Mouse (Mus musculus) neural tube, postnatal 0 days (tissue): ENCODE results near the gene Mpzl3. TPM values are rescaled to one million over a fixed set of nuclear protein-coding genes. Genes with fewer than 3 reads are reported as not detected.

ENCODE experiments used
- polyA plus RNA-seq: library from polyadenylated mRNA; unstranded; fragments of >200 nt; fragmentation: Nextera tagmentation; extraction: Ambion mirVana; gene quantifications from 2 replicates; pipeline ENCODE4 v1.2.1, GENCODE M21; 2015

Mpzl3 gene
- polyA plus RNA-seq: 1.2 and 1.3 TPM in 2 replicates

GRCm38 (mm10) chr9:45055082-45055713 lies at the start of gene Mpzl3:
Gene Mpzl3 (plus strand): TSS chr9:45055186.

GRCm38 (mm10) chr9:45009180-45010078 lies 45.6 kb upstream of the Mpzl3 start, which contains the start of gene Cd3e:
Gene Cd3e (minus strand): TSS chr9:45009627.

GRCm38 (mm10) chr9:45039499-45039898 lies 15.5 kb upstream of the Mpzl3 start, which contains the start of gene Mpzl2:
Gene Mpzl2 (plus strand): TSS chr9:45039799.

GRCm38 (mm10) chr9:45079011-45079410 lies 24.0 kb downstream of the Mpzl3 start, which contains the start of gene Jaml:
Gene Jaml (plus strand): TSS chr9:45079183.

GRCm38 (mm10) chr9:45117741-45118431 lies 62.9 kb downstream of the Mpzl3 start, which contains the start of gene Scn2b:
Gene Scn2b (plus strand): TSS chr9:45117782.

Other genes starting within 250 kb of the Mpzl3 start
- 19.6 and 21.4 TPM in 2 replicates for gene Kmt2a, start 173.9 kb upstream of the Mpzl3 start, polyA plus RNA-seq
- 999 and 1,059 TPM in 2 replicates for gene Atp5l, start 134.4 kb upstream of the Mpzl3 start, polyA plus RNA-seq
- 22.2 and 27.8 TPM in 2 replicates for gene Ube4a, start 89.6 kb upstream of the Mpzl3 start, polyA plus RNA-seq
- gene Cd3g, start 74.8 kb upstream of the Mpzl3 start, polyA plus RNA-seq: not detected in 2 replicates
- not detected in 2 replicates for gene Cd3d, start 73.4 kb upstream of the Mpzl3 start, polyA plus RNA-seq
- gene Cd3e, start 45.6 kb upstream of the Mpzl3 start, polyA plus RNA-seq: 0.21 TPM in 1 of 2 replicates, not detected in the other
- 1.9 and 4.5 TPM in 2 replicates for gene Mpzl2, start 15.4 kb upstream of the Mpzl3 start, polyA plus RNA-seq
- 0.34 and 0.39 TPM in 2 replicates for gene Jaml, start 24.0 kb downstream of the Mpzl3 start, polyA plus RNA-seq
- gene Scn2b, start 62.6 kb downstream of the Mpzl3 start, polyA plus RNA-seq: 13.2 and 14.0 TPM in 2 replicates
- 2.3 TPM in 2 replicates for gene Scn4b, start 83.2 kb downstream of the Mpzl3 start, polyA plus RNA-seq
- gene BC049352, start 126.8 kb downstream of the Mpzl3 start, polyA plus RNA-seq: not detected in 2 replicates
- gene Tmprss4, start 148.9 kb downstream of the Mpzl3 start, polyA plus RNA-seq: not detected in 2 replicates
- 1.3 and 1.5 TPM in 2 replicates for gene Il10ra, start 214.0 kb downstream of the Mpzl3 start, polyA plus RNA-seq